Mouse (Mus musculus): ENCODE data around the gene Lrrc7. TPM values are rescaled to one million over a fixed set of nuclear protein-coding genes. Genes with fewer than 3 reads are reported as not detected.

Lrrc7 gene
- polyA plus RNA-seq, 1 experiment from 2014 or later, result 2.8 TPM

DNA sequence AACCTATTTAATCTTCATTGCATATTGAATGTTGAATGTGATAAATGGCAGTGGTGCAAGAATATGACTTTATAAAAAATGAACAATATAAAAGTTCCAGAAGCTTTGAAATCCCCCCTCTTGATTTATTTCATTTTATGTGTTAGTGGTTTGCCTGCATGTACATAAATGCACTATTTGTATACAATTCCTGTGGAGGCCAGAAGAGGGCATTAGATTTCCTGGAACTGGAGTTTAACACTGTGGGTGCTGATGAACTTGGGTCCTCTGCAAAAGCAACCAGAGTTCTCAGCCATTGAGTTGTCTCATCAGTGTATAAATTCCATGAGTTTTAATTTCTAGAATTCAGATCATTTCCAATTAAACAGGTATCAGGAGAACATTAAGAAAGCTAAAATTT, 397.0 kb downstream of the Lrrc7 start:
- Histone ChIP-seq H3K9ac (no peak overlapping the region), H3K9me3 (replicated peaks) (no peaks in the 10 kb centered on the region), H3K4me1 (no peaks in the 10 kb centered on the region), H3K27ac (replicated peaks) (no peak overlapping the region), H3K36me3 (no peaks in the 10 kb centered on the region), H3K4me3 (replicated peaks) (no peak overlapping the region), H3K4me2 (replicated peaks) (no peak overlapping the region), H3K27me3 (no peaks in the 10 kb centered on the region)
- ATAC-seq (ENCODE audit: insufficient number of reproducible peaks, low FRiP score, low TSS enrichment, low read depth), result no peak

DNA sequence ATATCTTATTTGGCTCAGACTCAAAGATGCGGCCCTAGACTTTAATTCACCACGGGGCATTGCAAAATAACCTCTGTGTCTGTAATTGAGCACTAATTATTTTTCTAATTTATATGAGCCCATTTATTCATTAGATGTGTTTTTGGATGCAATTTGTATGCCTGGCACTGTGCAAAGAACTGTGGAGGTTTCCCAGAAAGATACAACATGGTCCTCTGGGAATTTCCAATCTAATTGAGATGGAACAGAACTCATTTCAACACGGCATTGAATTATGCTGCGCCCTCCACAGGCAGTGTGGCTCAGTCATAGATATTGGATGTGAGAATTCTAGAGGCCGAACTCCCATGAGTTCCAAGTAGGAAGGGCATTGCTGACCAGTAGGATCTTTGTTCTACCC, 397.6 kb downstream of the Lrrc7 start:
- Histone ChIP-seq H3K4me3 (replicated peaks) (no peak overlapping the region), H3K4me1 (no peaks in the 10 kb centered on the region), H3K4me2 (replicated peaks) (no peak overlapping the region), H3K9me3 (replicated peaks) (no peaks in the 10 kb centered on the region), H3K27ac (replicated peaks) (no peak overlapping the region), H3K9ac (no peak overlapping the region), H3K36me3 (no peaks in the 10 kb centered on the region), H3K27me3 (no peaks in the 10 kb centered on the region)
- 81% methylated on average over 5 of the region's 5 CpGs for WGBS
- ATAC-seq (ENCODE audit: insufficient number of reproducible peaks, low FRiP score, low TSS enrichment, low read depth), result no peak

DNA sequence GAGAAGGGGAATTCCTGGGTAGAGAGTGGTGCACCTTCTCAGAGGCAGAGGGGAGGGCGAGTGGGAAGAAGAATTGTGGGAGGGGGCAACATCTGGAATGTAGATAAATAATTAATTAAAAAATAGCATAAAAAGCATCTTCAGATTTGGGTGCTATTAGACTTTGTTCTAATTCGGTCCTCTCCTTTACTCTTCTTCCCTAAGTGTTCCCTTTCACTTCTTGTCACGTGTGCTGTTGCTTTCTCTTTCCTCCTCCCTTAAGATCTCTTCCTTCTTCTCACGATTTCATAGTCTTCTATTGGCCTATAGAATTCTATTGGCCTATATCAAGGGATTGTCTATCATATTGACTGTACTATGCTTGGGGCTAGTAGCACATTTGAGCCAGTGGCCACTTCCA, 398.9 kb downstream of the Lrrc7 start:
- ATAC-seq (ENCODE audit: insufficient number of reproducible peaks, low FRiP score, low TSS enrichment, low read depth), result no peak
- 81% methylated on average over 4 of the region's 4 CpGs for WGBS
- no peak overlapping the region for H3K4me3 ChIP-seq (replicated peaks)

DNA sequence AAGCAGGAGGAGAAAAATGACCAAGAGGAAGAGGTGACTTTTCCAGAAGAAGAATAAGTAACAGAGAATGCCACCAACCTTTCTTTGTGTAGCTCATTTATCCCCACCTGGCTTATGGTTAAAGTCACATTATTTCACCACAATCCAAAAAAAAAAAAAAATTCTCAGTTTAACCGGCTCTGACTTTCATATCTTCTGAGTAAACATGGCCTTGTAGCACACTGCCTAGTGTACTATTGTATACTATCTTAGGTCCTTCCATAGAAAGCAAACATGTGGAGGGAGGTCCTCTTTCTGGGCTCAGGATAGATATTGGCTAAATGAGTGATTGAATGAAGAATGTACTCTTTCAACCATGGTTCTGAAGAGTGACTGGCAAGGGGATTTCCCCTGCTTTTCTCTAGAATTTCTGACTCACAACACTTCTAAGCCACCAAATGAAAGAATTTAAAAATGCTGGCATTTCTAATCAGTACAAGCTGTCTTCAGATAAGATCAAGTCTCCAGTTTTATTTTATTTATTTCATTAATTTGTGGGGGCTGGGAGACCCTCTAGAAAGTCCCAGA, 400.0 kb downstream of the Lrrc7 start:
- H3K27ac ChIP-seq (replicated peaks), result no peak overlapping the region
- H3K4me1 ChIP-seq, result no peaks in the 10 kb centered on the region
- WGBS, result 91% methylated on average over 1 of the region's 1 CpGs
- H3K4me2 ChIP-seq (replicated peaks), result no peak overlapping the region
- no peaks in the 10 kb centered on the region for H3K27me3 ChIP-seq
- no peak for ATAC-seq (ENCODE audit: insufficient number of reproducible peaks, low FRiP score, low TSS enrichment, low read depth)
- no peak overlapping the region for H3K9ac ChIP-seq
- H3K9me3 ChIP-seq (replicated peaks), result no peaks in the 10 kb centered on the region
- no peak overlapping the region for H3K4me3 ChIP-seq (replicated peaks)
- no peaks in the 10 kb centered on the region for H3K36me3 ChIP-seq

More for the DNA sequence above, 398.9 kb downstream of the Lrrc7 start:
- Histone ChIP-seq H3K9me3 (replicated peaks) (no peaks in the 10 kb centered on the region), H3K4me2 (replicated peaks) (no peak overlapping the region), H3K9ac (no peak overlapping the region), H3K27me3 (no peaks in the 10 kb centered on the region), H3K27ac (replicated peaks) (no peak overlapping the region), H3K36me3 (no peaks in the 10 kb centered on the region), H3K4me1 (no peaks in the 10 kb centered on the region)

DNA sequence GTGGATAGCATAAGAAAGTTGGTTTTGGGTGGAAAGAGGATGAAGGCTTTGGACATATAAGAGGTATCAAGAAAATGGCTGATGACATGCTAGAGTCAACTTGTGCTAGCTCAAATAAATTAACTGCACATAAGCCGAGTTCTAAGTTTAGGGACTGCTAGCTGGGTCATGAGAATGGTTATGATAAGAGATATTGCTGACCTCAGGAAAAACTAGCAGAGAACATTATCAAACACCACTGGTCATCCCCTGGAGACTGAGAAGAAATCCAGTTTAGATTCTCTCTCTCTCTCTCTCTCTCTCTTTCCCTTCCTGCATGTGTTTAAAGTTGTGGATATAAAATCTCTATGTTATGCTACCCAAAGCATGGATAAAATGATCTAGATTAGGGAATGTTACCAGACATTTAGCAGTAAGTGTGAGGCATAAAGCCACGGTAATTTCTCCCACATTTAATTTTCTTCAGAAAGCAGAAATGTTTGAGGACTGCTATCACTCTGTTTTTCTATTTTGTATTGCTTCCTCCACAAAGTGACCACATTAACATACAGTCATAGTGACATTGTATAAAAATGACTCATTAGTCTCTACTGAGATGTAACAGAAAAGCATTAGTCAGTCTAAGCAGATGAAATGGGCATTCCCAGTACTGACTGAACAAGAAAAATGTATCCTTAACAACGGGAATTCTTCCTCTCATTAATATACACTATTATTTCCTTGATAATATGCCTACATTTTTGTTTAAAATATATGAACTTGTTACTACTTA, 406.3 kb downstream of the Lrrc7 start:
- H3K4me2 ChIP-seq (replicated peaks), result no peak overlapping the region
- H3K36me3 ChIP-seq, result no peaks in the 10 kb centered on the region
- no peaks in the 10 kb centered on the region for H3K27me3 ChIP-seq
- H3K4me3 ChIP-seq (replicated peaks), result no peak overlapping the region
- no peak overlapping the region for H3K27ac ChIP-seq (replicated peaks)
- 69% methylated on average over 3 of the region's 3 CpGs for WGBS
- H3K9ac ChIP-seq, result no peak overlapping the region
- no peak for ATAC-seq (ENCODE audit: insufficient number of reproducible peaks, low FRiP score, low TSS enrichment, low read depth)
- no peaks in the 10 kb centered on the region for H3K9me3 ChIP-seq (replicated peaks)
- peaks cover 4% of the 10 kb centered on the region; the same call in 1 of the 2 replicates for H3K4me1 ChIP-seq

DNA sequence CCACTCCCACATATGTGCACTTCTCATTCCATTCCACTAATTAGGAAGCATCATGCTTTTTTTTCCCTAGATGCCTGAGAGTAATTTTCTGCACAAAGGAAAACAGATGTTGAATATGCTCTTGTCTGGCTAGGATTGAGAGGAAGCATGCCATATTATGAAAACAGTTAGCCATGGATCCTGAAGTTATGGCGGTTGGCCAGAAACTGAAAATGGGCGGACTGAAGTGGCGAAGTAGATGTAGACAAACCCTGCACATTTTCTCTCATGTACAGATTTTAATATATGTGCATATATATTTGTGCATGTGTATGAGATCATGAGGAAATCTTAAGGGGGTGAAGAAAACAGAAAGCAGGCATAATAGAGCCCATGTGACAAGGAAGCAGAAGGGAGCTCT, 407.9 kb downstream of the Lrrc7 start:
- Histone ChIP-seq H3K27me3 (no peaks in the 10 kb centered on the region), H3K36me3 (no peaks in the 10 kb centered on the region)

DNA sequence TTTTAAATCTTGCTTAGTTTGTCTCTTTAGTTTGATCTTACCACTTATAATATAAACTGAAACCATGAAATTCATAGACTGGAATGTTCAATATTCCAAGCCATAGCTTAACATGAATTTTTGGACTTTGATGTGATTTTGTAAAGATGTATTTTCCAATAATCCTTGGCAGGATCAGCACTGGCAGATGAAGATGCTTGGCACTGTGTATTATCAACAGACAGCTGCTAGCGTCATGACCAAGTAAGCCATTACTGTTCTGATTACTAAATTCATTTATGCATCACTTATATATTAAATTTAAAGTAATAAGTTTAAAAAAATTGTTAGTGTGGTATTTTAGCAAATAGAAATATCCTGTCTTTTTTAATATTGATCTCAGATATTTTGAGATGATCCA, 413.0 kb downstream of the Lrrc7 start:
- H3K4me3 ChIP-seq (replicated peaks), result no peak overlapping the region
- no peak overlapping the region for H3K4me2 ChIP-seq (replicated peaks)
- H3K4me1 ChIP-seq, result no peaks in the 10 kb centered on the region
- H3K9ac ChIP-seq, result no peak overlapping the region
- no peaks in the 10 kb centered on the region for H3K27me3 ChIP-seq
- 75% methylated on average over 1 of the region's 1 CpGs for WGBS
- no peaks in the 10 kb centered on the region for H3K9me3 ChIP-seq (replicated peaks)
- no peaks in the 10 kb centered on the region for H3K36me3 ChIP-seq
- H3K27ac ChIP-seq (replicated peaks), result no peak overlapping the region
- no peak for ATAC-seq (ENCODE audit: insufficient number of reproducible peaks, low FRiP score, low TSS enrichment, low read depth)

More for the DNA sequence above, 407.9 kb downstream of the Lrrc7 start:
- Histone ChIP-seq H3K9ac (no peak overlapping the region), H3K4me1 (peaks cover 4% of the 10 kb centered on the region; the same call in 1 of the 2 replicates), H3K27ac (replicated peaks) (peak overlapping the region; percentile 60; the same call in 1 of the 2 replicates), H3K9me3 (replicated peaks) (no peaks in the 10 kb centered on the region), H3K4me2 (replicated peaks) (no peak overlapping the region), H3K4me3 (replicated peaks) (no peak overlapping the region)
- ATAC-seq (ENCODE audit: insufficient number of reproducible peaks, low FRiP score, low TSS enrichment, low read depth), result peak; percentile 69; the same call in 1 of the 2 replicates
- 41% methylated on average over 3 of the region's 3 CpGs for whole genome bisulfite sequencing

DNA sequence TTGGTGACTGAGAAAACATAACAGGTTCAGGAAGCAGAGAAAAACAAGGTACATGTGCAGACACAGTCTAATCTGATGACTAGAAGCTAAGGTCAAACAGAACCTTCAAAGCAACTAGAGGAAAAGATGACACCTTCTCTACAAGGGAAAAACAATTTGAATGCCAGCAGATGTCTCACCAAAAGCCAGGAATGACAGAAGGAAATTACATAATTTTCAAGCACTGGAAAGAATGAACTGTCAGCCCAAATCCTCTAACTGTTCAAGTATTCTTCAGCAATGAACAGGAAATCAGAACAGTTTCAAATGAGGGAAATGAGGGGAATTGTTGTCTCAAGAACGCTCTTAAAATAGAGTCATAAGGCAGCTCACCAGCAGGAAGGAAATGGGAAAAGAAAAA, 421.4 kb downstream of the Lrrc7 start:
- Histone ChIP-seq H3K4me1 (no peaks in the 10 kb centered on the region), H3K9me3 (replicated peaks) (no peaks in the 10 kb centered on the region), H3K27ac (replicated peaks) (no peak overlapping the region), H3K36me3 (no peaks in the 10 kb centered on the region), H3K27me3 (no peaks in the 10 kb centered on the region), H3K9ac (no peak overlapping the region), H3K4me2 (replicated peaks) (no peak overlapping the region), H3K4me3 (replicated peaks) (no peak overlapping the region)
- no peak for ATAC-seq (ENCODE audit: insufficient number of reproducible peaks, low FRiP score, low TSS enrichment, low read depth)
- 71% methylated on average over 1 of the region's 1 CpGs for WGBS

DNA sequence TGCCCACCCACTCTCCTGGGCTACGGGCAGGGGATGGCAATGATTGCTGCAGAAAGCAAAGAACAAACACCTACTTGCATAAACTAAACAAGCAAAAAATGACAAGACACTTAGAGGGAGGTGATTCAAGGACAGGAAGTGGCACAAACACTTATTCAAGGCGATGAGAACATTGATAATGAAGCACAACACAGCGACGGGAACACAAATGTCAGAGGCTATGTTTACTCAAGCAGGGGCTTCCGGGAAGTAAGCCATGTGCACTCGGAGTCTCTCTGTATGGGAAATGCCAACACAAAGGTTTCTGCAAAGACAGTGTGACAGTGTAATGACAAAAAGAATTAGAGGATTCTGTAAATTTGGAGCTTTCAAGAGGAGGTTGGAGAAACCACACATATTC, 424.2 kb downstream of the Lrrc7 start:
- Histone ChIP-seq H3K36me3 (no peaks in the 10 kb centered on the region), H3K4me2 (replicated peaks) (no peak overlapping the region), H3K4me3 (replicated peaks) (no peak overlapping the region), H3K4me1 (no peaks in the 10 kb centered on the region), H3K27ac (replicated peaks) (no peak overlapping the region), H3K9me3 (replicated peaks) (no peaks in the 10 kb centered on the region), H3K9ac (no peak overlapping the region), H3K27me3 (no peaks in the 10 kb centered on the region)
- no peak for ATAC-seq (ENCODE audit: insufficient number of reproducible peaks, low FRiP score, low TSS enrichment, low read depth)
- 60% methylated on average over 6 of the region's 6 CpGs for WGBS

DNA sequence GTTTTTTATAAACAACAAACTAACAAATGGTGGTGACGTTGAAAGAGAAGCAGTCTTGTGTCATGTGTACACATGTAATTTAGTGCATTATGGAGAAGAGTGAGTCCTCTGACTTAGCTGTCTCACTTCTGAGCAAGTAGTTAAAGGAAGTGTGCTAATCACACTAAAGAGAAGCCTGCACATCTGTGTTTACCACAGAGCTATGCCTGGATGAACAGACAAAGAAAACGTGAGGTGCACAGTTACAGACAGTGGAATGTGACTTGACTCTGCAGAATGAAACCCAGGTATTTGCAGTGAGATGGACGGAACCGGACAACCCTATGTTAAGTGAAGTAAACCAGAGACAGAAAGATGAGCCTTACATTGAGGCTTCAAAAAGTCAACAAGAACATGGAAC, 430.3 kb downstream of the Lrrc7 start:
- 65% methylated on average over 4 of the region's 4 CpGs for WGBS

DNA sequence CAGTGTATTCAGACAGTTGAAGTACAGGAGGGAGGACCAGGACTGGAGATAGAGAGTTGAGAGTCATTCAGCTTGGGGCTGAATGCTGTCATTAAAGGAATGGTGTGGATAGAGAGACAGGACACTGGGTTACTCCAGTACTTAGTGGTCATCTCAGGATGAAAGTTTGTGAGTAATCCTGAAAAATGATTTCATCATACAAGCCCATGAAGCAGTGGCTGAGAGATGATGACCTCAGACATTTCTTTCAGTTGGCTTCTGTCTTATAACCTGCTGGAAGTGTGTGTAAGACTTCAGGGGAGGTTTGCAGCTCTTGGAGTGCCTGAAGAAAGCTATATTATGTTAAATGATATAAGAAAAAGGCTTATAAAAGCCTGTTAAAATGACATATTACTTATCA, 430.8 kb downstream of the Lrrc7 start:
- no peak overlapping the region for H3K9ac ChIP-seq
- no peaks in the 10 kb centered on the region for H3K9me3 ChIP-seq (replicated peaks)
- no peak overlapping the region for H3K4me3 ChIP-seq (replicated peaks)
- H3K4me2 ChIP-seq (replicated peaks), result no peak overlapping the region
- no peak overlapping the region for H3K27ac ChIP-seq (replicated peaks)
- H3K27me3 ChIP-seq, result no peaks in the 10 kb centered on the region
- no peaks in the 10 kb centered on the region for H3K4me1 ChIP-seq
- no peaks in the 10 kb centered on the region for H3K36me3 ChIP-seq
- ATAC-seq (ENCODE audit: insufficient number of reproducible peaks, low FRiP score, low TSS enrichment, low read depth), result no peak

More for the DNA sequence above, 430.3 kb downstream of the Lrrc7 start:
- no peak overlapping the region for H3K27ac ChIP-seq (replicated peaks)
- H3K36me3 ChIP-seq, result no peaks in the 10 kb centered on the region
- no peak overlapping the region for H3K4me3 ChIP-seq (replicated peaks)
- H3K27me3 ChIP-seq, result no peaks in the 10 kb centered on the region
- no peak for ATAC-seq (ENCODE audit: insufficient number of reproducible peaks, low FRiP score, low TSS enrichment, low read depth)
- H3K9ac ChIP-seq, result no peak overlapping the region
- no peaks in the 10 kb centered on the region for H3K4me1 ChIP-seq
- H3K9me3 ChIP-seq (replicated peaks), result no peaks in the 10 kb centered on the region
- no peak overlapping the region for H3K4me2 ChIP-seq (replicated peaks)

DNA sequence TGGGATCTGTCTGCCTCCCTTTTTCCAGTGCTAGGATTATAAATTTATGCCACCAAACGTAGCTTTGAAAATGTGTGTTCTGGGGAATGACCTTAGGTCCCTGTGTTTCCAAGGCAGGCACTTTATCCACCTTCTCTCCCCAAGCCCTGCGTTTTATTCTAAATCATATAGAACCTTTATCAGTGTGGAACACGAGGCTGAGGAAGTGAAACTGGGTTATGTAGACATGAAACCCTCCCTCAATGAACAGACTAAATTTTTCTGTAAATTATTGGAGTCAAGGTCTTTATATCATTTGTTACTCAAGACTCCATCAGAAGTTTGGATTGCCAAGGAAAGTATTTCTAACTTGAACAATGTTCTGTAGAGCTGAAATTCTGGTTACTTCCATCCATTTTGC, 439.1 kb downstream of the Lrrc7 start:
- H3K9me3 ChIP-seq (replicated peaks), result no peaks in the 10 kb centered on the region
- H3K9ac ChIP-seq, result no peak overlapping the region
- H3K36me3 ChIP-seq, result no peaks in the 10 kb centered on the region
- H3K4me1 ChIP-seq, result no peaks in the 10 kb centered on the region
- ATAC-seq (ENCODE audit: insufficient number of reproducible peaks, low FRiP score, low TSS enrichment, low read depth), result no peak
- no peaks in the 10 kb centered on the region for H3K27me3 ChIP-seq
- no peak overlapping the region for H3K4me3 ChIP-seq (replicated peaks)
- H3K27ac ChIP-seq (replicated peaks), result no peak overlapping the region
- no peak overlapping the region for H3K4me2 ChIP-seq (replicated peaks)
- WGBS, result 59% methylated on average over 3 of the region's 3 CpGs
